Mouse (Mus musculus): ENCODE data around the gene Khdc1a. TPM values are rescaled to one million over a fixed set of nuclear protein-coding genes. Genes with fewer than 3 reads are reported as not detected.
"Not testable (repeated sequence)": the region's sequence is repeated elsewhere in the genome, so short reads cannot be mapped to it uniquely, and the experiment has no call there.

Khdc1a gene
- total RNA-seq, 2 experiments from 2014 or later, result not detected

DNA sequence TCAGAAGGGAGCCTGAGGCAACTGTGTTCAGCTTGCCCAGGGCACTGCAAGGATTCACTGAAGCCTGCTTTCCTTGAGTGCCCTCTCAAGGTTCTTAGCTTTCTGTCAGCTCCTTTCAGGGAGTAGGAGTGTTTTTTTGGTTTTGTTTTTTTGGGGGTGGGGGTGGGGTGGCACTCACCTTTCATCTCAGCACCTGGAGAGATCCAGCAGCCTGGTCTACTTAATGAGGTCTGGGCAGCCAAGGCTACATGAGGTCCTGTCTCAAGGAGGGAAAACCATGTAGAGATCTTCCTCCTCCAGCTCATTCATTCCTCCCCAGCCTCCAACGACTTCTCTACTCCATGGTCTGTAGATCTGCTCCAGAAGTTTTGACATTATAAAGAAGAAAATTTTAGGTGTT lies 18.6 kb downstream of the Khdc1a start, which contains the start of gene Khdc1c:
Gene Khdc1c, plus strand, starts transcription at position 301 of the 400 bp plus-strand sequence.
- DNase-seq (ENCODE audit: low spot score in 2 of 2); intact Hi-C loops (cut with DNase I): not testable (repeated sequence)

DNA sequence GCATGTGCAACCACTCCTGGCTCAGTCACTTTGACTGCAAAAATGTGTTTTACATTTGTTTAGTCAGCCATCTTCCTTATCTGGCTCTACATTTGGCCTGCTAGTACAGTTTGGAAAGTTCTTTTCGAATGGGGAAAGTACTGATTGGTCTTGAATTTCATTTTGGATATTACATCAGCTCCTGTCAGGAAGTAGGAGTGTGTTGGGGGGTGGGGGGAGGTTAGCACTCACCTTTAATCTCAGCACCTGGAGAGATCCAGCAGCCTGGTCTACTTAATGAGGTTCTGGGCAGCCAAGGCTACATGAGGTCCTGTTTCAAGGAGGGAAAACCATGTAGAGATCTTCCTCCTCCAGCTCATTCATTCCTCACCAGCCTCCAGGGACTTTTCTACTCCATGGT lies 33.8 kb downstream of the Khdc1a start, which contains the start of gene Khdc1b:
Gene Khdc1b, plus strand, starts transcription at position 301 of the 400 bp plus-strand sequence.
- no peak for DNase-seq (ENCODE audit: low spot score in 2 of 2)
- intact Hi-C loops (cut with DNase I), result no loop called here

DNA sequence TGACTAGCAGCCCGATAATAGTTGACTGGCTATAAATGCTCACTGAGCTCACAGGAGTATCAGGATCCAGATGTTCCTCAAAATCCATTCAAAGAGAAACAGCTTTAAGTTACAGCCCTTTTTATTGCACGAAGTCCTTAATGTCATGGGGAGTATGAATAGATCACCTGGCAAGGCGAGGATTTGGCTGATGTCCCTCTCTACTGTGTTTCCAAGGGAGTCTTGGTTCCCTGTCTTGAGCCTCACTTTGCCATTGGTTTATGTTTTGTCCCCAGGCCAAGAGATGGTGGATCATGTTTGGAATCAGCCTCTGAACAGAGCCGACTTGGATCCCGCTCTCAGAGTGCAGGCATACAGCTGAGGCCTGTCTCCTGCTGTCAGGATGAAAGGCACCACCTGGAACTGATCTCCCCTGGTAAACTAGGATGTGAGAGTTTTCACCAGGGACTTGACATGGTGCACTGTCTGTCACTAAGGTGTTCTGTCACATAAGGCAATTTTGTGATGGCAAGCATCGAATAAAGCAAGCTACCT lies 41.8 kb downstream of the Khdc1a start:
- no peak for DNase-seq (ENCODE audit: low spot score in 2 of 2)
- intact Hi-C loops (cut with DNase I), result no loop called here

Other genes starting within 250 kb of the Khdc1a start
- 10 to 100 TPM; 40.4 to 50.9 TPM for gene Tmem14a, start 131.1 kb upstream of the Khdc1a start, total RNA-seq (2021)
- gene Gsta3, start 109.1 kb upstream of the Khdc1a start, total RNA-seq (2021), result 1 to 10 TPM in 1 of 2 experiments, under 1 TPM in 1; 0.52 to 2.4 TPM
- gene Khdc1c, start 18.7 kb downstream of the Khdc1a start, total RNA-seq (2021), result not detected
- not detected for gene Khdc1b, start 33.9 kb downstream of the Khdc1a start, total RNA-seq (2021)

All from left cerebral cortex, postnatal 36 days (tissue).